Mouse (Mus musculus): Measurements from ENCODE around the gene Hoxc10. TPM values are rescaled to one million over a fixed set of nuclear protein-coding genes. Genes with fewer than 3 reads are reported as not detected.
A peak's percentile ranks its signal among the peaks of the same experiment; 100 is the strongest.

Gene Hoxc10
- polyA plus RNA-seq, 1 experiment from 2014 or later: not detected

DNA sequence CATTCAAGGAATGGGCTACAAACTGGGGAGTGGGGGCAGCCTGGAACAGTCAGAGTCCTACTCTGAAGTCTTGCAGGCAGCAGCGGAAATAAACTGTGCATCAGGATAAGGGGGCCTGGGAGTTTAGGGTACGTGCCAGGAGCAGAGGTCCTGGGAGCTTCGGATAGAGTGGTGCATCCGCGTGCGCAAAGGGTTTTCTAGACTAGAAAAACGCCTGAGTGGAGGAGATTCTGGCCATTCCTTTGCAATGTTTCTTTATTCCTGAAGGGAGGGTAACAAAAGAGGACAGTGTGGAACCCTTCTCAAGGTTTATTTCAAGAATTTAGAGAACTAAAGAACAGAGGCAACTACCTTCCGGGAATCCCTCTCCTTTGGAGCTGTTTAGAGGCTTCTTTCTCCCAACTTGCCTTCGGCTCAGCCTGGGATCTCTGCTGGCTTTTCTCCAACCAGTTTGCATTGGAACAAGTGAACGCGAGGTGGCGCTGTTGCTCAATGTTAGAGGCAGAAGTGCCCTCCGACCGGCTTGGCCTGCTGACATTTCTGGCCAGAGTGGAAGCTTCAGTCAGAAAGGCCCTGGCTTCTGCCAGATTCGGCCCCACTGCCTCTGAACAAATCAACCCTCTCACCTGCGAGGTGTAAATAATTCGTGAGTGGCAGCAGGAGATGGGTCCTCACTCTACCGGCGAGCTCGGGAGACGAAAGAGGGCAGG, 20.7 kb downstream of the Hoxc10 start:
- no peaks in the 10 kb centered on the region for H3K9me3 ChIP-seq (replicated peaks)
- H3K36me3 ChIP-seq: no peaks in the 10 kb centered on the region
- 4% methylated on average over 21 of the region's 21 CpGs for WGBS (ENCODE audit: insufficient replicate concordance)
- H3K4me3 ChIP-seq: no peak overlapping the region
- no peak overlapping the region for H3K4me2 ChIP-seq
- H3K4me1 ChIP-seq: 0 out of 2 replicates have a peak, but pooled peaks cover 4% of the 10 kb centered on the region
- no peak overlapping the region for H3K9ac ChIP-seq
- ATAC-seq: no peak
- H3K27ac ChIP-seq: no peak overlapping the region
- H3K27me3 ChIP-seq (replicated peaks): peaks cover 100% of the 10 kb centered on the region

- H3K36me3 ChIP-seq: no peaks in the 10 kb centered on the region
- no peak for ATAC-seq
- 0 out of 2 replicates have a peak, but pooled peaks cover 4% of the 10 kb centered on the region for H3K4me1 ChIP-seq
- H3K4me3 ChIP-seq: no peak overlapping the region
- H3K27me3 ChIP-seq (replicated peaks): peaks cover 100% of the 10 kb centered on the region
- no peaks in the 10 kb centered on the region for H3K9me3 ChIP-seq (replicated peaks)
- no peak overlapping the region for H3K9ac ChIP-seq
- H3K27ac ChIP-seq: no peak overlapping the region
- H3K4me2 ChIP-seq: no peak overlapping the region
- 16% methylated on average over 5 of the region's 5 CpGs for WGBS (ENCODE audit: insufficient replicate concordance)
Measured at GRCm38 (mm10) chr15:102988078-102988477, 21.5 kb downstream of the Hoxc10 start.

- H3K27me3 ChIP-seq (replicated peaks): peaks cover 99% of the 10 kb centered on the region
- no peak for ATAC-seq
- 0 out of 2 replicates have a peak, but pooled peaks cover 4% of the 10 kb centered on the region for H3K4me1 ChIP-seq
- no peak within 1 kb of the TSS for H3K4me3 ChIP-seq
- no peaks in the 10 kb centered on the region for H3K36me3 ChIP-seq
- H3K27ac ChIP-seq: no peak within 1 kb of the TSS
- 0 out of 2 replicates have a peak within 1 kb of the TSS, but pooled peaks have one; percentile 10 for H3K4me2 ChIP-seq
- H3K9ac ChIP-seq: no peak within 1 kb of the TSS
- WGBS (ENCODE audit: insufficient replicate concordance): 3% methylated on average over 69 of the region's 69 CpGs
- H3K9me3 ChIP-seq (replicated peaks): no peaks in the 10 kb centered on the region
Measured at GRCm38 (mm10) chr15:102990461-102991397, 24.1 kb downstream of the Hoxc10 start, which contains the start of gene Hoxc8. Gene Hoxc8, plus strand, starts transcription at chr15:102990607.

DNA sequence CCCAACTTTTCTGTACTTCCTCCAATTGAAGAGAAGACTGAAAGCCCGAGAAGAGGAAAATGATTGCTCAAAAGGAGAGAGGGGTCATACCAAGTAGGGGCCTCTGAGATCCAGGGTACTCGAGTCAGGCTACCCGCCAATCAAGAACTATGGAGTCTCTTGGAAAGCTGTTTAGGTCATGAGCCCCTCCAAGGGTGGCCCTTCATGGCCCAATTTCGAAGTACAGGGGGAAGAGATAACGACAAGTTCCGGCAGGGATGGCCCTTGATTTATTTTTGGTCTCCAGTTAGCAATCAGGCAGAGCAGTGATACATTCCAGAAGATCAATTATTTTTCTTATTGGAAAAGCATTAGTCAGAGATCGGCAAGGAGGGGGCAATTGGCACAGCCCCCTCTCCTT, 25.2 kb downstream of the Hoxc10 start:
- Histone ChIP-seq H3K4me2 (no peak overlapping the region), H3K9me3 (replicated peaks) (no peaks in the 10 kb centered on the region), H3K4me1 (0 out of 2 replicates have a peak, but pooled peaks cover 4% of the 10 kb centered on the region), H3K36me3 (no peaks in the 10 kb centered on the region), H3K4me3 (no peak overlapping the region), H3K9ac (no peak overlapping the region), H3K27me3 (replicated peaks) (peaks cover 99% of the 10 kb centered on the region), H3K27ac (no peak overlapping the region)
- no peak for ATAC-seq
- WGBS (ENCODE audit: insufficient replicate concordance): 1% methylated on average over 7 of the region's 7 CpGs

GRCm38 (mm10) chr15:102992206-102992605, 25.6 kb downstream of the Hoxc10 start:
- no peak overlapping the region for H3K4me2 ChIP-seq
- WGBS (ENCODE audit: insufficient replicate concordance): 3% methylated on average over 11 of the region's 11 CpGs
- no peaks in the 10 kb centered on the region for H3K36me3 ChIP-seq

GRCm38 (mm10) chr15:102992863-102993262, 26.3 kb downstream of the Hoxc10 start:
- 4% methylated on average over 3 of the region's 3 CpGs for WGBS (ENCODE audit: insufficient replicate concordance)
- H3K27ac ChIP-seq: no peak overlapping the region
- H3K4me3 ChIP-seq: no peak overlapping the region
- no peaks in the 10 kb centered on the region for H3K36me3 ChIP-seq
- 0 out of 2 replicates have a peak, but pooled peaks cover 4% of the 10 kb centered on the region for H3K4me1 ChIP-seq
- ATAC-seq: no peak
- no peak overlapping the region for H3K4me2 ChIP-seq
- H3K9ac ChIP-seq: no peak overlapping the region
- H3K9me3 ChIP-seq (replicated peaks): no peaks in the 10 kb centered on the region
- H3K27me3 ChIP-seq (replicated peaks): peaks cover 99% of the 10 kb centered on the region

More at GRCm38 (mm10) chr15:102992206-102992605, 25.6 kb downstream of the Hoxc10 start:
- H3K27me3 ChIP-seq (replicated peaks): peaks cover 99% of the 10 kb centered on the region
- H3K27ac ChIP-seq: no peak overlapping the region
- ATAC-seq: no peak
- H3K9ac ChIP-seq: no peak overlapping the region
- H3K9me3 ChIP-seq (replicated peaks): no peaks in the 10 kb centered on the region
- 0 out of 2 replicates have a peak, but pooled peaks cover 4% of the 10 kb centered on the region for H3K4me1 ChIP-seq
- H3K4me3 ChIP-seq: no peak overlapping the region

DNA sequence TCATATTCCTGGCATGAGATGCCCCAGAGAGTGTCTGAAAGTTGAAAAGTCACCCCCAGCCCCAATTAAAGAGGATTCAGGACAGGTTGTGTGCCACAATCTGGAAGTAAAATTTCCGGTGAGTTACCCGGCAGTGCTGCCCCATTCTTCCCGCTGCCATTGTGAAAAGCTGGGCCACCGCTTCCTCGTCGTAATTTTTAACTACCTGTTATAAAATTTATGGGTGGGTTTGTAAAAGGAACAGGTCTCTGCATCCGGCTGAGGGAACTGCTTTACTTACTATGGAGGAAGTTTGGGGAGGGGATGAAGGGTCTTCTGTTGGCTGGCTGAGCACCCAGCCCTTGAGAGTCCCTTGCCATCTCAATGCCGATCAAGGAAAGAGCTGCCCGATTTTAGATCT, 30.0 kb downstream of the Hoxc10 start:
- no peak for ATAC-seq
- Histone ChIP-seq H3K9ac (no peak overlapping the region), H3K36me3 (no peaks in the 10 kb centered on the region), H3K9me3 (replicated peaks) (no peaks in the 10 kb centered on the region), H3K4me3 (no peak overlapping the region), H3K4me1 (peaks cover 17% of the 10 kb centered on the region; the same call in 1 of the 2 replicates), H3K27ac (no peak overlapping the region), H3K27me3 (replicated peaks) (peaks cover 99% of the 10 kb centered on the region), H3K4me2 (no peak overlapping the region)
- 2% methylated on average over 9 of the region's 9 CpGs for WGBS (ENCODE audit: insufficient replicate concordance)

DNA sequence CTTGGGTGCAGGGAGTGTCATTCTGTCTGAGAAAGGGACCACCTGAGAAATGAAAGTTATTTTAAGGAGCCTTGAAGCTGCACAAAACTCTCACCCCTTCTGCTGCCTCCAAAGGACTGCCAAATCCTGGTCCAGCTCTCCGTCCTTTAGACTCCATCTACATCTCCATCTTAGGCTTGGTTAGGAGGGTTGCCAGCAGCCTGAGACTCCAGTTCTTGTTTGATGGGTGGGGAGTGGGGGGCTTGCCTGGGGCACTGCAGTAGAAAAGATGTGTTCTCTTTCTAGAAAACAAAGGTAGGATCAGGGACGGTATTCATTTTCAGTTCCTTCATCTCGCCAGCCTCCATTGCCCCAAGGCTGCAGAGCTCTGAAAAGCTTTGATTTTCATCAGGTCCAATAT, 30.8 kb downstream of the Hoxc10 start:
- peaks cover 99% of the 10 kb centered on the region for H3K27me3 ChIP-seq (replicated peaks)
- H3K9me3 ChIP-seq (replicated peaks): no peaks in the 10 kb centered on the region
- no peak overlapping the region for H3K4me3 ChIP-seq
- no peaks in the 10 kb centered on the region for H3K36me3 ChIP-seq
- no peak overlapping the region for H3K4me2 ChIP-seq
- no peak overlapping the region for H3K9ac ChIP-seq
- no peak for ATAC-seq
- peaks cover 17% of the 10 kb centered on the region; the same call in 1 of the 2 replicates for H3K4me1 ChIP-seq
- H3K27ac ChIP-seq: no peak overlapping the region
- WGBS (ENCODE audit: insufficient replicate concordance): 3% methylated on average over 3 of the region's 3 CpGs

- Histone ChIP-seq H3K4me3 (peak within 1 kb of the TSS; percentile 48), H3K36me3 (no peaks in the 10 kb centered on the region), H3K4me1 (peaks cover 17% of the 10 kb centered on the region; the same call in 1 of the 2 replicates), H3K27me3 (replicated peaks) (peaks cover 99% of the 10 kb centered on the region), H3K27ac (no peak within 1 kb of the TSS), H3K4me2 (peak within 1 kb of the TSS; percentile 69), H3K9me3 (replicated peaks) (no peaks in the 10 kb centered on the region), H3K9ac (peak within 1 kb of the TSS; percentile 19; the same call in 1 of the 2 replicates)
- 2% methylated on average over 19 of the region's 19 CpGs for WGBS (ENCODE audit: insufficient replicate concordance)
- no peak for ATAC-seq
Measured at GRCm38 (mm10) chr15:102997939-102998355, 31.4 kb downstream of the Hoxc10 start, which contains the start of gene Hoxc6. Gene Hoxc6, plus strand, starts transcription at chr15:102998257.

DNA sequence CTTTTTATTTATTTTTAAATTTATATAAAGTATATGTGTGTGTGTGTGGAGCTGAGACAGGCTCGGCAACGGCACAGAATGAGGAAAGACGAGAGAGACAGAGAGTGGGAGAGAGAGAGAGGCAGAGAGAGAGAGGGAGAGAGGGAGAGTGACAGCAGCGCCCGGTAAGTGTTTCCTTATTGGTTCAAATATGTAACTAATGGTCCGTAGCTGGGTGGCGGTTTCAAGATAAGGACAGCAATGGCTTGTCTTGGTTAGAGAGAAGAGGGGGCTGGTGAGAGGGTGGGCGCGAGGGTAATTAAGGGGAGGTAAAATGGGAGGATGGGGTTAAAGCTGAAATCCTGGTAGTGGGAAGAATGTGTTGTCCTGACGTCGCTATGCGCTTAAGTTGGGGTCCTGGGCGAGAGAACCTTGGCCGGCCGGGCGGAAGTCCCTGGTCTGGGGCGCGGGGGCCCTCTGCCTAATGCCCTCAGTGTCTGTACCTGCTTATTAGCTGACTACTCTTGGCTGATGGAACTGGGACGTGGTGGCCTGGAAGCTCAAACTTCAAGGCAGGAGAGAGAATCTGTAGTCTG, 32.1 kb downstream of the Hoxc10 start:
- Histone ChIP-seq H3K4me2 (peak overlapping the region; percentile 69), H3K36me3 (no peaks in the 10 kb centered on the region), H3K4me3 (peak overlapping the region; percentile 48), H3K9me3 (replicated peaks) (no peaks in the 10 kb centered on the region), H3K27ac (no peak overlapping the region), H3K9ac (peak overlapping the region; percentile 19; the same call in 1 of the 2 replicates), H3K4me1 (peaks cover 17% of the 10 kb centered on the region; the same call in 1 of the 2 replicates), H3K27me3 (replicated peaks) (peaks cover 100% of the 10 kb centered on the region)
- WGBS (ENCODE audit: insufficient replicate concordance): 1% methylated on average over 19 of the region's 19 CpGs
- no peak for ATAC-seq

- Histone ChIP-seq H3K4me3 (peak overlapping the region; percentile 48), H3K27me3 (replicated peaks) (peaks cover 100% of the 10 kb centered on the region), H3K4me2 (peak overlapping the region; percentile 69), H3K36me3 (no peaks in the 10 kb centered on the region), H3K4me1 (peaks cover 17% of the 10 kb centered on the region; the same call in 1 of the 2 replicates), H3K9me3 (replicated peaks) (no peaks in the 10 kb centered on the region), H3K27ac (no peak overlapping the region), H3K9ac (peak overlapping the region; percentile 19; the same call in 1 of the 2 replicates)
- WGBS (ENCODE audit: insufficient replicate concordance): 2% methylated on average over 33 of the region's 33 CpGs
- peak; percentile 65 for ATAC-seq
Measured at GRCm38 (mm10) chr15:102999183-102999831, 32.7 kb downstream of the Hoxc10 start.

Data from liver, embryonic 12.5 days (tissue).